Mouse (Mus musculus) thymus, adult 2 months (tissue): Measurements from ENCODE around the gene Epas1. TPM values are rescaled to one million over a fixed set of nuclear protein-coding genes. Genes with fewer than 3 reads are reported as not detected.

Experiments used
- DNase-seq: peaks from one replicate; pipeline ENCODE4 v3.0.0; 2021
- H3K27ac ChIP-seq: fragments of 200-500 bp; 2 replicates; pipeline ENCODE4 v1.5.1; 2012; ENCODE audit warnings: low read length, control low read depth; ENCODE audit not compliant: control insufficient read depth, insufficient read depth
- H3K27me3 ChIP-seq: fragments of 200-500 bp; 2 replicates; pipeline ENCODE4 v1.6.1; 2012; ENCODE audit warnings: mild to moderate bottlenecking, low read length, moderate library complexity, mixed read lengths; ENCODE audit not compliant: control insufficient read depth, insufficient read depth
- H3K36me3 ChIP-seq: fragments of 200-500 bp; 2 replicates; pipeline ENCODE4 v1.6.1; 2012; ENCODE audit warnings: mild to moderate bottlenecking, low read length, moderate library complexity; ENCODE audit not compliant: control insufficient read depth, insufficient read depth
- H3K4me1 ChIP-seq: fragments of 200-500 bp; replicated peaks from 2 replicates; pipeline ENCODE4 v1.6.1; 2012; ENCODE audit warnings: low read length; ENCODE audit not compliant: control insufficient read depth, insufficient read depth
- H3K4me3 ChIP-seq: fragments of 200-500 bp; 2 replicates; pipeline ENCODE4 v1.5.1; 2012; ENCODE audit warnings: mild to moderate bottlenecking, low read length, control low read depth, moderate library complexity; ENCODE audit not compliant: control insufficient read depth, insufficient read depth
- CTCF ChIP-seq: fragments of 200-500 bp; IDR thresholded peaks from 2 replicates; pipeline ENCODE4 v1.5.1; 2012; ENCODE audit warnings: mild to moderate bottlenecking, control low read depth, low read length, moderate library complexity, borderline replicate concordance; ENCODE audit not compliant: control insufficient read depth, poor library complexity, insufficient read depth; ENCODE audit errors: extremely low read depth
- POLR2A ChIP-seq: fragments of 200-500 bp; IDR thresholded peaks from 2 replicates; pipeline ENCODE4 v1.6.1; 2012; ENCODE audit warnings: mild to moderate bottlenecking, low read length, control low read depth, moderate library complexity; ENCODE audit not compliant: control insufficient read depth, poor library complexity, insufficient read depth; ENCODE audit errors: extremely low read depth
- WGBS: fragments of 180-500 bp; shearing (Covaris S2); methylation state at CpG from one replicate; pipeline ENCODE4 v1.1.7; 2018; 5-methylcytosine and 5-hydroxymethylcytosine counted together
- polyA plus RNA-seq: library from polyadenylated mRNA; depleted of rRNA; stranded (reverse); fragments of >200 nt; gene quantifications from 2 replicates; pipeline ENCODE4 v1.2.3, GENCODE M21; 2012

Epas1 gene
- polyA plus RNA-seq, 1 experiment, result 18.9 TPM

DNA sequence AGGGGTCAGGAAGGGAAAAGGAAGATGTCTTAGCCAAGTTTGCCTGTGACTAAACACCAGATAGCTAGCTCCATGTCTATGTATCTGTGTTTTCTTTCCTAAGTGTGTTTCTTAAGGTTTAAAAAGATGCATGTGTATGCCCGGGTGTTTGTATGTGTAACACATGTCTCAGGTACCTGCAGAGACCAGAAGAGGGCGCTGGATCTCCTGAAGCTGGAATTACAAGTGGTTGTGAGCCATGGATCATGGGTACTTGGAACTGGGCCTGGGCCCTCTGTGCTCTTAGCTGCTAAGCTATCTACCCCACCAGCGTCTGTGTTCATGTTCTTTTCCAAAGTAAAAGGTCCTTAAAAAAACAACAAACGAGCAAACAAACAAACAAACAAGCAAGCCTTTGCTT, 12.9 kb downstream of the Epas1 start:
- H3K4me1 ChIP-seq, result peaks cover 8% of the 10 kb centered on the region; the same call in 1 of the 2 replicates

DNA sequence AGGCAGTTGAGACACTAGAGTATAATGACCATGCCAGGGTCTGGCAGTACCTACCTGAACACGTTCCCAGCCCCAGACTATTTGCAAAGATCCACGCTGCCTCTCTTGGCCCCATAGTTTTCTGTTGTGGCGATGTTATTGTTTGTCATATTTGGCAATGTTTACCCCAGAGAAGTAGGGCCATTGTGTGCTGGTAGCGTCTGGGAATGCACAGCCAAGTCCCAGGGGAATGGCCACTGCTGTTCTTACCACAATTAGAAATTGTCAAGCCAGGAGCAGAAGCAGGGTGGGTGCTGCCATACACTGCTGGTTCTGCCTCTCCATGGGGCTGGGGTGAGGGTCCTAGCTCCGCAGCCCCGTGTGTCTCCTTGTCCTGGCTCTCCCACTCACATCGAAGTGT, 15.1 kb downstream of the Epas1 start:
- Histone ChIP-seq H3K27ac (no peak overlapping the region), H3K4me1 (peaks cover 8% of the 10 kb centered on the region; the same call in 1 of the 2 replicates), H3K27me3 (no peaks in the 10 kb centered on the region), H3K36me3 (no peaks in the 10 kb centered on the region), H3K4me3 (no peak overlapping the region)
- WGBS, result 92% methylated on average over 7 of the region's 7 CpGs
- TF ChIP-seq CTCF (no peak), POLR2A (no peak)
- no peak for DNase-seq

More for the DNA sequence above, 12.9 kb downstream of the Epas1 start:
- Histone ChIP-seq H3K27ac (no peak overlapping the region), H3K27me3 (no peaks in the 10 kb centered on the region), H3K4me3 (no peak overlapping the region), H3K36me3 (no peaks in the 10 kb centered on the region)
- WGBS, result 97% methylated on average over 4 of the region's 4 CpGs
- no peak for DNase-seq
- TF ChIP-seq CTCF, result no peak
- TF ChIP-seq POLR2A, result no peak

DNA sequence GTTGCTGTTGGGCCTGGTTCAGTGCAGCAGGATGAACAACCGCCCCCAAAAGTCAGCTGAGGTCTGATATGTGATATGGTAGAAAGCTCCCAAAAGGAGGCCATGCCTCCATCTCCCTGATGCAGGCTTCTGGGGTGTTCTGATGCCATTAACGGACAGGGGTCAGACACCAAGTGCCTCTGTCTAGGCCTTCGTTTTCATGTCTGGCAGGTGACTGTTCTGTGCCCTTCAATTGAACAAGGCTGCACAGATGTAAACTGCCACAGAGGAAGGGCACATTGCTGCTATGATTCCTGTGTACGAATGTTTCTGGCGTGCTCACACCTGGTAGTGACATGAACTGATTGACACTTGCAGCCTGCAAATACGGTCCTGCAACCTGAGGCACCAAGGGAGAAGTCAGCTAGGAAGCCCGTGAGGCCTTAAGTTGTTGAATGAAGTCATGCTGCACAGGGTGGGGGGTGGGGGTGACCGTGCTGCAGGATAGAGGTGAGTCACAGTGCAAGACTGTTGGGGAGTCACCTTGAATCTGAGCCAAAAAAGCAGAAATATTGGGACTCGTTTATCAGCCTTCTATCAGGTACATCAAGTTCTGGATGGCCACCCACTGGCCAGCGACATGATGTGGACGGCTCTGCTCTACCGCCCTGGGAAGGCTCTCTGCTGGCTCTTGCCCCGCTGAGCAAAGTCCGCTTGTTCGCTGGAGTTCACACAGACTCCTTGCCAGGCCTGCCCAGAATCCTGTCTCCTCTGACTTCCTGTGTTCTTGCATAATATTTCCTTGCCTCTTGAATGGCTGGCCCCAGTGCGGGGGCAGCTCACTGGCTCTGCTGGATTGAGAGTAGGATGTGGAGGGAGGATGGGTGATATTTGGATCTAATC, 16.1 kb downstream of the Epas1 start:
- H3K27me3 ChIP-seq, result no peaks in the 10 kb centered on the region
- H3K4me3 ChIP-seq, result no peak overlapping the region
- DNase-seq, result no peak
- no peaks in the 10 kb centered on the region for H3K36me3 ChIP-seq
- H3K27ac ChIP-seq, result no peak overlapping the region
- 68% methylated on average over 16 of the region's 16 CpGs for WGBS
- peaks cover 8% of the 10 kb centered on the region; the same call in 1 of the 2 replicates for H3K4me1 ChIP-seq
- TF ChIP-seq CTCF (no peak), POLR2A (no peak)

DNA sequence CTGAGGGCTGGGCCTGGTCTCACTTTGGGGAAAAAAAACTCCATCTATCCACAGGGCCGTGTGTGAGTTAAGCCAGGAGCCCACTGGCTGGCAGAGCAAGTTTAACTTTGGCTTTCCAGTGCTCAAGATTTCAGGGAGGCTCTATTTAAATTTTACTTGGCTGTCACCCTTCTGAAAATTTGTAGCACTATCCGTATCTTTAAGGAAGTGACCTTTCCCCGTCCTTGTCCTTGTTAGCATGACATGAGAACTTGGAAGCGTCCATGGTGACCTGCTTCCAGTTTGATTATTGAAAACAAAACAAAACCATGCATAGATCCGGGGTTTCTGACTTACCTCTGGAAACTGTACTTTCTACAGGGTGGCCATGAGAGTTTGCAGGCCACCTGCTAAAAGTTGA, 17.3 kb downstream of the Epas1 start:
- no peak overlapping the region for H3K27ac ChIP-seq
- 90% methylated on average over 5 of the region's 5 CpGs for WGBS
- no peaks in the 10 kb centered on the region for H3K27me3 ChIP-seq
- no peak for DNase-seq
- no peak for TF ChIP-seq POLR2A
- H3K4me3 ChIP-seq, result no peak overlapping the region
- H3K4me1 ChIP-seq, result peaks cover 8% of the 10 kb centered on the region; the same call in 1 of the 2 replicates
- H3K36me3 ChIP-seq, result no peaks in the 10 kb centered on the region

DNA sequence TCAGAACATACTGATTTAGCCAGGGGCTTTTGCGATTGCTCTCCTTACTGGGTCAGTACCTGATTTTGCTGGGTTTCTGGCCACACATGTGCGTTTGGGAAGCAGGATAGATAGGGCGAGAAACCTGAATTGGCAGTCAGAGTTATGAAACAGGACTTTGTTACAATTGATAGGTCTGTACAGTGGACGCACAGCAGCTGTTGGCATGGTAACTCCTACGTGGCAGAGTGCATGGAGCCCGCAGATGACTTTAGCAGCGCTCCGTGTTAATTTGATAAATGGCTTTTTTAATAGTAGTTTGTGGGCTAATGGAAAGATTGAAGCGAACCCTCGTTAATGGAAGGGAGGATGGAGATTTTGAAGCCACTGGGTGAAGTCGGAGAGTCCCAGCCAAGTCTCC, 18.5 kb downstream of the Epas1 start:
- WGBS, result 96% methylated on average over 11 of the region's 11 CpGs
- DNase-seq, result no peak
- TF ChIP-seq POLR2A, result no peak
- TF ChIP-seq CTCF, result no peak
- Histone ChIP-seq H3K4me3 (no peak overlapping the region), H3K36me3 (no peaks in the 10 kb centered on the region), H3K27me3 (no peaks in the 10 kb centered on the region), H3K4me1 (peaks cover 8% of the 10 kb centered on the region; the same call in 1 of the 2 replicates), H3K27ac (no peak overlapping the region)

DNA sequence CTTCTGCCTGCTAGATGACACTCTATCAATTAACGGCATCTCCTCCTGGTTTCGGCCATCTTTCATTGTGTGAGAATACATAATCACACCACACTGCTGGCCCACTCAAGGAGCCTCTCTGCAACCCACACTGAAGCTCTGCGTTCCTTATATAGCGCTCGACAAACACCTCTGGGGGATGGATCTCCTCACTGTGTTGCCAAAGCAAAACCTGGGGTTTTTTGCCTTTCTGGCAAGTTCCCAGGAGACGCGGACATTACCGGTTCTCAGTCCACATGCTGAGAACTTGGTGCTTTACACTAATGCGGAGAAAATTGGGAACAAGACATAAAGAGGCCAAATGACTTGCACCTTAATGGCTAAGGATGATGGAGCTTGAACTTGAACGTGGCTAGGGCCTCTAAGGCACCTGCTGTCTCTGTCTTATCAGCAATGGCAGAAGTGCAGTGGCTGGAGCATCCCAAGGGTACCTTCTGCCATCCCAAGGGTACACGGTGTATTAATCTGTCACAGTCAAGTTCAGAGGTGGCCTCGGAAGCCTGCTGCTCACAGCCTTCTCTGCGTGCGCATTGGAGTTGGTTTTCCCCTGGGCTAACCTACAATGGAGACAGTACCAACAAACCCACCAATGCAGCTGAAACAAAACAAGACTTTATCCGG, 19.6 kb downstream of the Epas1 start:
- no peaks in the 10 kb centered on the region for H3K27me3 ChIP-seq
- no peak overlapping the region for H3K4me3 ChIP-seq
- no peak for DNase-seq
- WGBS, result 93% methylated on average over 15 of the region's 15 CpGs
- no peak for TF ChIP-seq POLR2A
- TF ChIP-seq CTCF, result no peak
- no peaks in the 10 kb centered on the region for H3K36me3 ChIP-seq
- H3K4me1 ChIP-seq, result peaks cover 8% of the 10 kb centered on the region; the same call in 1 of the 2 replicates
- H3K27ac ChIP-seq, result no peak overlapping the region
